Mouse (Mus musculus) C2C12 (cell line): ENCODE measurements around the gene Sept1.

Experiments
- CEBPB ChIP-seq: IDR thresholded peaks from one replicate; pipeline ENCODE4 v1.6.1; 2011; ENCODE audit warnings: low read depth, mild to moderate bottlenecking, control low read depth, moderate library complexity
- CTCF ChIP-seq: IDR thresholded peaks from one replicate; pipeline ENCODE4 v1.5.1; 2011; ENCODE audit not compliant: control insufficient read depth, insufficient read depth, insufficient read length
- FOSL1 ChIP-seq: IDR thresholded peaks from one replicate; pipeline ENCODE4 v1.8.0; 2011; ENCODE audit warnings: mild to moderate bottlenecking, low read length; ENCODE audit not compliant: poor library complexity, insufficient read depth, severe bottlenecking
- MAX ChIP-seq: IDR thresholded peaks from one replicate; pipeline ENCODE4 v1.6.1; 2011; ENCODE audit warnings: mild to moderate bottlenecking, control low read depth
- MYOD1 ChIP-seq: IDR thresholded peaks from one replicate; pipeline ENCODE4 v1.6.1; 2011; ENCODE audit warnings: low read depth; ENCODE audit not compliant: control insufficient read depth, insufficient read length
- MYOG ChIP-seq: IDR thresholded peaks from one replicate; pipeline ENCODE4 v1.6.1; 2011; ENCODE audit not compliant: control insufficient read depth, insufficient read length; ENCODE audit errors: extremely low read depth
- USF1 ChIP-seq: IDR thresholded peaks from one replicate; pipeline ENCODE4 v1.6.1; 2011; ENCODE audit warnings: low read depth, mild to moderate bottlenecking, control low read depth, moderate library complexity

GRCm38 (mm10) chr7:127233765-127234164 lies 835 bp upstream of the Sept1 start:
- no peak for TF ChIP-seq CTCF
- TF ChIP-seq CEBPB, result no peak
- no peak for TF ChIP-seq USF1
- no peak for TF ChIP-seq MAX
- no peak for TF ChIP-seq MYOG
- TF ChIP-seq MYOD1, result no peak
- no peak for TF ChIP-seq FOSL1
